ENCODE assay signal across 12 mouse cellular contexts in genomic region chr11:24095236-24095635, GRCm38 (mm10). TPM values are rescaled to one million over a fixed set of nuclear protein-coding genes. Genes with fewer than 3 reads are reported as not detected.
DNase-seq lines count a peak whose midpoint lies in the region; ATAC-seq and TF ChIP-seq lines count a peak whose summit lies in the region.
"Had no signal": no experiment of that assay in that cellular context is flagged by ENCODE, and none has a peak within 500 bp of the region (broad histone marks: within the 10 kb centered on the region; RNA-seq: fewer than 3 reads in every experiment).

No protein-coding gene starts in this region.

- H3K4me2 ChIP-seq in hindbrain, embryonic 13.5 days = peak overlapping the region; percentile 50
- H3K4me2 ChIP-seq in embryonic facial prominence, embryonic 14.5 days (ENCODE audit: low read depth, low read length) = peak overlapping the region; percentile 1
- H3K4me2 ChIP-seq in hindbrain, embryonic 14.5 days (replicated peaks) = peak overlapping the region; percentile 48
- peak overlapping the region; percentile 39 for H3K4me2 ChIP-seq in midbrain, embryonic 14.5 days (ENCODE audit: low read length)

- no peak for TF ChIP-seq POLR2A in cerebellum, adult 2 months (IDR thresholded peaks at IDR 0.05; ENCODE audit: borderline replicate concordance, insufficient read depth, low read length)

- H3K4me1 ChIP-seq in hindbrain, embryonic 13.5 days (replicated peaks) = peaks cover 85% of the 10 kb centered on the region
- H3K4me1 ChIP-seq in hindbrain, embryonic 10.5 days (replicated peaks) = peaks cover 54% of the 10 kb centered on the region
- H3K4me1 ChIP-seq in embryonic facial prominence, embryonic 14.5 days (ENCODE audit: control insufficient read depth, insufficient read depth, low read length) = peaks cover 68% of the 10 kb centered on the region
- peaks cover 86% of the 10 kb centered on the region for H3K4me1 ChIP-seq in hindbrain, embryonic 14.5 days (replicated peaks; ENCODE audit: control insufficient read depth, insufficient read depth, low read length)
- peaks cover 80% of the 10 kb centered on the region for H3K4me1 ChIP-seq in midbrain, embryonic 14.5 days (ENCODE audit: control insufficient read depth, insufficient read depth, low read length)
- H3K4me1 ChIP-seq in cerebellum, adult 2 months (ENCODE audit: control insufficient read depth, insufficient read depth, low read length) = no peaks in the 10 kb centered on the region

- H3K36me3 ChIP-seq in hindbrain, embryonic 13.5 days = 0 out of 2 replicates have a peak, but pooled peaks cover 1% of the 10 kb centered on the region
- peaks cover 7% of the 10 kb centered on the region; the same call in 1 of the 2 replicates for H3K36me3 ChIP-seq in hindbrain, embryonic 10.5 days
- H3K36me3 ChIP-seq in embryonic facial prominence, embryonic 14.5 days (ENCODE audit: control insufficient read depth, insufficient read depth, low read length) = 0 out of 2 replicates have a peak, but pooled peaks cover 1% of the 10 kb centered on the region
- peaks cover 3% of the 10 kb centered on the region; the same call in 1 of the 2 replicates for H3K36me3 ChIP-seq in hindbrain, embryonic 14.5 days (replicated peaks; ENCODE audit: control insufficient read depth, insufficient read depth)
- H3K36me3 ChIP-seq in midbrain, embryonic 14.5 days (ENCODE audit: control insufficient read depth, insufficient read depth, low read length) = peaks cover 3% of the 10 kb centered on the region; the same call in 1 of the 2 replicates

- DNase-seq in hindbrain, embryonic 10.5 days (ENCODE audit: low spot score) = no peak
- DNase-seq in embryonic facial prominence, embryonic 14.5 days (ENCODE audit: low spot score) = no peak
- no peak for DNase-seq in hindbrain, embryonic 14.5 days (ENCODE audit: low spot score)
- DNase-seq in midbrain, embryonic 14.5 days = peak; percentile 62
- DNase-seq in right cerebral cortex, postnatal 36 days (ENCODE audit: low spot score in 2 of 2) = no peak
- no peak for DNase-seq in cerebellum, adult 2 months

- no peak for ATAC-seq in hindbrain, embryonic 13.5 days (ENCODE audit: low FRiP score)
- no peak for ATAC-seq in embryonic facial prominence, embryonic 14.5 days (ENCODE audit: low read depth)
- ATAC-seq in hindbrain, embryonic 14.5 days (ENCODE audit: low FRiP score) = no peak
- ATAC-seq in midbrain, embryonic 14.5 days (ENCODE audit: low FRiP score, low TSS enrichment) = no peak
- no peak for ATAC-seq in megakaryocyte, adult 5-6 weeks (ENCODE audit: poor library complexity, severe bottlenecking)

- 32% methylated on average over 9 of the region's 9 CpGs for WGBS in hindbrain, embryonic 13.5 days
- 68% methylated on average over 9 of the region's 9 CpGs for WGBS in hindbrain, embryonic 10.5 days
- 36% methylated on average over 9 of the region's 9 CpGs for WGBS in embryonic facial prominence, embryonic 14.5 days
- WGBS in hindbrain, embryonic 14.5 days = 30% methylated on average over 9 of the region's 9 CpGs
- 42% methylated on average over 9 of the region's 9 CpGs for WGBS in midbrain, embryonic 14.5 days
- WGBS in cerebellum, adult 2 months = 74% methylated on average over 9 of the region's 9 CpGs

- no peaks in the 10 kb centered on the region for H3K9me3 ChIP-seq in hindbrain, embryonic 13.5 days
- no peaks in the 10 kb centered on the region for H3K9me3 ChIP-seq in hindbrain, embryonic 10.5 days
- H3K9me3 ChIP-seq in embryonic facial prominence, embryonic 14.5 days (ENCODE audit: control insufficient read depth, low read length) = no peaks in the 10 kb centered on the region
- H3K9me3 ChIP-seq in hindbrain, embryonic 14.5 days (ENCODE audit: control insufficient read depth, low read length) = no peaks in the 10 kb centered on the region
- no peaks in the 10 kb centered on the region for H3K9me3 ChIP-seq in midbrain, embryonic 14.5 days (ENCODE audit: control insufficient read depth, low read length)

- peak overlapping the region; percentile 11 for H3K4me3 ChIP-seq in hindbrain, embryonic 13.5 days
- H3K4me3 ChIP-seq in hindbrain, embryonic 10.5 days = no peak overlapping the region
- H3K4me3 ChIP-seq in embryonic facial prominence, embryonic 14.5 days (ENCODE audit: low read depth, low read length) = no peak overlapping the region
- peak overlapping the region; percentile 6; the same call in 1 of the 2 replicates for H3K4me3 ChIP-seq in hindbrain, embryonic 14.5 days (replicated peaks; ENCODE audit: low read length)
- H3K4me3 ChIP-seq in midbrain, embryonic 14.5 days (replicated peaks; ENCODE audit: low read depth, low read length) = no peak overlapping the region
- no peak overlapping the region for H3K4me3 ChIP-seq in cerebellum, adult 2 months (replicated peaks; ENCODE audit: insufficient read depth, low read depth, low read length)

- peak overlapping the region; percentile 84 for H3K27ac ChIP-seq in hindbrain, embryonic 13.5 days
- H3K27ac ChIP-seq in hindbrain, embryonic 10.5 days = no peak overlapping the region
- no peak overlapping the region for H3K27ac ChIP-seq in embryonic facial prominence, embryonic 14.5 days (replicated peaks; ENCODE audit: low read depth, low read length)
- peak overlapping the region; percentile 78 for H3K27ac ChIP-seq in hindbrain, embryonic 14.5 days
- peak overlapping the region; percentile 60 for H3K27ac ChIP-seq in midbrain, embryonic 14.5 days (replicated peaks; ENCODE audit: low read depth, low read length)
- H3K27ac ChIP-seq in cerebellum, adult 2 months (ENCODE audit: insufficient read depth, low read length) = no peak overlapping the region

- no peaks in the 10 kb centered on the region for H3K27me3 ChIP-seq in hindbrain, embryonic 13.5 days
- peaks cover 21% of the 10 kb centered on the region; the same call in 1 of the 2 replicates for H3K27me3 ChIP-seq in hindbrain, embryonic 10.5 days (ENCODE audit: insufficient read depth, poor library complexity, severe bottlenecking)
- H3K27me3 ChIP-seq in embryonic facial prominence, embryonic 14.5 days (replicated peaks; ENCODE audit: control insufficient read depth, insufficient read depth, low read length) = no peaks in the 10 kb centered on the region
- H3K27me3 ChIP-seq in hindbrain, embryonic 14.5 days (ENCODE audit: control insufficient read depth, insufficient read depth, low read length) = no peaks in the 10 kb centered on the region
- no peaks in the 10 kb centered on the region for H3K27me3 ChIP-seq in midbrain, embryonic 14.5 days (ENCODE audit: control insufficient read depth, insufficient read depth, low read length)
- no peaks in the 10 kb centered on the region; the same call in 1 of the 2 replicates for H3K27me3 ChIP-seq in cerebellum, adult 2 months (ENCODE audit: control insufficient read depth, insufficient read depth, low read length)

- no peak for TF ChIP-seq CTCF in cerebellum, adult 2 months (IDR thresholded peaks at IDR 0.05; ENCODE audit: borderline replicate concordance, insufficient read depth, low read depth, low read length)

- peak overlapping the region; percentile 60 for H3K9ac ChIP-seq in hindbrain, embryonic 13.5 days
- H3K9ac ChIP-seq in embryonic facial prominence, embryonic 14.5 days (ENCODE audit: low read depth, low read length) = peak overlapping the region; percentile 2; the same call in 1 of the 2 replicates
- peak overlapping the region; percentile 49; the same call in 1 of the 2 replicates for H3K9ac ChIP-seq in hindbrain, embryonic 14.5 days
- peak overlapping the region; percentile 30; the same call in 1 of the 2 replicates for H3K9ac ChIP-seq in midbrain, embryonic 14.5 days (replicated peaks; ENCODE audit: low read length)

RNA-seq across cellular contexts. Expression of gene Bcl11a, which starts 17.4 kb away (rescaled TPM):
- 116 and 129 TPM in 2 replicates for polyA plus RNA-seq in hindbrain, embryonic 13.5 days (2015; fragmentation: Nextera tagmentation; extraction: Ambion mirVana)
- polyA plus RNA-seq in hindbrain, embryonic 10.5 days (2016; fragmentation: Nextera tagmentation; extraction: Ambion mirVana) = 20.7 and 54.9 TPM in 2 replicates
- polyA plus RNA-seq in embryonic facial prominence, embryonic 14.5 days (2014; fragmentation: Nextera tagmentation; extraction: Ambion mirVana) = 26.4 and 30.1 TPM in 2 replicates
- polyA plus RNA-seq in hindbrain, embryonic 14.5 days (2014; fragmentation: Nextera tagmentation; extraction: Ambion mirVana) = 106 and 117 TPM in 2 replicates
- 117 and 121 TPM in 2 replicates for polyA plus RNA-seq in midbrain, embryonic 14.5 days (2014; fragmentation: Nextera tagmentation; extraction: Ambion mirVana)
- polyA plus RNA-seq in cerebellum, adult 2 months (2012; rRNA removed) = 9.5 and 10.4 TPM in 2 replicates
- total RNA-seq in megakaryocyte, adult 5-6 weeks (2015) = 31.4 and 33.7 TPM in 2 replicates
- 16.2 and 34.6 TPM in 2 replicates for total RNA-seq in megakaryocyte, adult 5-6 weeks (2017)

RNA-seq across cellular contexts. Expression of gene A830031A19Rik, which starts 20.4 kb away (rescaled TPM):
- 0.23 TPM in 1 of 2 replicates, not detected in the other for polyA plus RNA-seq in hindbrain, embryonic 13.5 days (2015; fragmentation: Nextera tagmentation; extraction: Ambion mirVana)
- not detected in 2 replicates for polyA plus RNA-seq in hindbrain, embryonic 10.5 days (2016; fragmentation: Nextera tagmentation; extraction: Ambion mirVana)
- polyA plus RNA-seq in embryonic facial prominence, embryonic 14.5 days (2014; fragmentation: Nextera tagmentation; extraction: Ambion mirVana) = not detected in 2 replicates
- not detected in 2 replicates for polyA plus RNA-seq in hindbrain, embryonic 14.5 days (2014; fragmentation: Nextera tagmentation; extraction: Ambion mirVana)
- polyA plus RNA-seq in midbrain, embryonic 14.5 days (2014; fragmentation: Nextera tagmentation; extraction: Ambion mirVana) = 0.40 TPM in 1 of 2 replicates, not detected in the other
- 0.21 TPM in 1 of 2 replicates, not detected in the other for polyA plus RNA-seq in cerebellum, adult 2 months (2012; rRNA removed)
- not detected in 2 replicates for total RNA-seq in megakaryocyte, adult 5-6 weeks (2015)
- total RNA-seq in megakaryocyte, adult 5-6 weeks (2017) = not detected in 2 replicates
- total RNA-seq: liver, adult 2 months had no signal
- polyA plus RNA-seq: gonadal fat pad, adult 2 months; large intestine, adult 2 months; liver, adult 2 months; small intestine, adult 2 months had no signal

Comparison
In these comparisons a context has a peak if more than half of its experiments do, and no peak if none do; other contexts are left out.
1. H3K27ac ChIP-seq: peak in hindbrain, embryonic 13.5 days (single experiment), hindbrain, embryonic 14.5 days (single experiment) and midbrain, embryonic 14.5 days (single experiment); none in hindbrain, embryonic 10.5 days (single experiment), embryonic facial prominence, embryonic 14.5 days (single experiment) and cerebellum, adult 2 months (single experiment).
2. H3K4me3 ChIP-seq: peak in hindbrain, embryonic 13.5 days (single experiment) and hindbrain, embryonic 14.5 days (single experiment); none in hindbrain, embryonic 10.5 days (single experiment), embryonic facial prominence, embryonic 14.5 days (single experiment), midbrain, embryonic 14.5 days (single experiment) and cerebellum, adult 2 months (single experiment).
3. H3K9ac ChIP-seq: peak in every context shown above with its lines; median percentile 60 in hindbrain, embryonic 13.5 days; 49 in hindbrain, embryonic 14.5 days; 30 in midbrain, embryonic 14.5 days; 2 in embryonic facial prominence, embryonic 14.5 days.
4. Peak in every context shown above with its lines, with median percentiles within 50 percentile points of each other: H3K4me2 ChIP-seq.